Mouse (Mus musculus): ENCODE results near the gene Naxd. TPM values are rescaled to one million over a fixed set of nuclear protein-coding genes. Genes with fewer than 3 reads are reported as not detected.
"Not testable (repeated sequence)": the region's sequence is repeated elsewhere in the genome, so short reads cannot be mapped to it uniquely, and the experiment has no call there.

Gene Naxd
- total RNA-seq, 2 experiments from 2014 or later = 53.3 to 58.2 TPM

DNA sequence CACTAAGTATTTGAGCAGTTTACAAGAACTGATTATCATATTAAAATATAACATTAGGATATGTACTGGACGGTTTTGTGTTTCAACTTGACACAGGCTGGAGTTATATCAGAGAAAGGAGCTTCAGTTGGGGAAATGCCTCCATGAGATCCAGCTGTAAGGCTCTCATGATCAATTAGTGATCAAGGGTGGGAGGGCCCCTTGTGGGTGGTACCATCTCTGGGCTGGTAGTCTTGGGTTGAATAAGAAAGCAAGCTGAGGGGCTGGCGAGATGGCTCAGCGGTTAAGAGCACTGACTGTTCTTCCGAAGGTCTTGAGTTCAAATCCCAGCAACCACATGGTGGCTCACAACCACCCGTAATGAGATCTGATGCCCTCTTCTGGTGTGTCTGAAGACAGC is 30.8 kb upstream of the Naxd start:
- DNase-seq (ENCODE audit: low spot score in 2 of 2); intact Hi-C loops (cut with DNase I): not testable (repeated sequence)

DNA sequence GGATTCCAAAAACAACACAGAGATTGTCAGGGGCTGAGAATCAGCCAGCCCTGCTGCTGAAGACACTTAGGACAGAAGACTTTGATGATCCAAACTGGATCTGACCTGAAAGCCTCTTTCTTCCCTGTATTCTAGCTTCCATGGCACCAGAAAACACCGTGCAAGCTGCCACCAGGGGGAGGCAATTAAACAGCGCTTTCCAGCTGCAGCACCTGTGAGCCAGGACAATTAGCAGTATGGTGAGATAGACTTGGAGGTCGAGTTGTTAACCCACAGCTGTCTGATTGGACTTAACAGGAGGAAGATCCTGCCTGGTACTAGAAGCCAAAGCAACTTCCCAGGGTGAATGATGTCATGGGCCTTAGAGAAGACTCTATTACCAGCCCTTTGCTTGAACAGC is 28.2 kb upstream of the Naxd start:
- peak in 1 of 2 experiments; percentile 52 for DNase-seq (ENCODE audit: low spot score in 2 of 2)
- intact Hi-C loops (cut with DNase I) = no loop called here

DNA sequence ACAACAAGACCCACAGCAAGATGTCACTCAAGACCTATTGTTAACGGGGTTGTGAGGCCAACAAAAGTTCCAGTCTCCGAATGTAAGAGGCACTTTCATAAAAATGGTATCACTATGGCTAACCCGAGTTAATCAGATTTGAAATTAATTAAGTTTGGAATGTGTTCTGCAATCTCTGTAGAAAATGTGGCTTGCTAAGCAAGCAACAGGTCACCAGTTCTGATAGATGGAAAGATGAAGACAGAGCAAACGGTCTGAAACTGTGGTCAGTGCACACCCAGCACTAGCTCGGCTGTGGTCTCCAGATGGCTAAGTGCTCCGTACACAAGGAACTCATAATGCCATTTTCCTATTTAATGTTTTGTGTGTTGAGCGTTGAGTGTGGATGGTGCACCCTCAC is 26.6 kb upstream of the Naxd start:
- intact Hi-C loops (cut with DNase I) = no loop called here
- DNase-seq (ENCODE audit: low spot score in 2 of 2) = no peak

DNA sequence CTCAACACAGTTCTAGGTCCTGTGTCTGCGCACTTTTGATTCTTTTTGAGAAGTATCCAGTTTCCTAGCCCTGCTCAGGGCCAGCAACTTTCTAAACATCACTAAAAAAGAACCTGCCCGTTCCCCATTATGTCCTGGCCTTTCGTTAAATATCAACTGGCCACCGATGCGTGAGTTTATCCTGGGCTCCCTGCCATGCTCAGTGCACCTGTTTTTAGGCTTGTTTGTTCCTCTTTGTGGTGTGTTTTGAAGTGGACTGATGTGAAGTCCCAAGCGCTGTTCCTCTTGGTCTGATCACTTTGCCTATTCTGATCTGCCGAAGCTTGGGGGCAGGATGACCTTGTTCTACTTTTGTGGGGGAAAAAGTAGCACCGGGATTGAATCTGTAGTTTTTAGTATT is 26.0 kb upstream of the Naxd start:
- intact Hi-C loops (cut with DNase I) = no loop called here
- no peak for DNase-seq (ENCODE audit: low spot score in 2 of 2)

DNA sequence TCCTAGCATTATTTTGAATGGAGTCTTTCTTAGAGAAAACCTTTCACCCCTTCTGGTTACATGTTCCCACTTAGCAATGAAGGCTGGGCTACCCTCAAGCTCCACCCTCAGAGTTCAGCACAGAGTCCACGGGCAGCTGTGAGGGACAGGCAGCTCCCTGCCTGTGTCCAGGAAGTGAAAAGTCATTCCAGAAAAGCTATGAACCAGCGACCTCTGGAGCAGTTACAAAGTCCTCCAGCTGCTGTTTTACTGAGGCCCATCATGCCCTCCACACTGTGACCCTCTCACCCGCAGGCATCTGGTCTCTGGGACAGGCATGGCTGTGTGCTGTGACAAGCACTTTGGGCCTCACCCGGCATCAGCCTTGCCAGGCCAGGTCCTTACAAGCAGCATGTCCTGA is 24.2 kb upstream of the Naxd start:
- no peak for DNase-seq (ENCODE audit: low spot score in 2 of 2)
- intact Hi-C loops (cut with DNase I) = no loop called here

DNA sequence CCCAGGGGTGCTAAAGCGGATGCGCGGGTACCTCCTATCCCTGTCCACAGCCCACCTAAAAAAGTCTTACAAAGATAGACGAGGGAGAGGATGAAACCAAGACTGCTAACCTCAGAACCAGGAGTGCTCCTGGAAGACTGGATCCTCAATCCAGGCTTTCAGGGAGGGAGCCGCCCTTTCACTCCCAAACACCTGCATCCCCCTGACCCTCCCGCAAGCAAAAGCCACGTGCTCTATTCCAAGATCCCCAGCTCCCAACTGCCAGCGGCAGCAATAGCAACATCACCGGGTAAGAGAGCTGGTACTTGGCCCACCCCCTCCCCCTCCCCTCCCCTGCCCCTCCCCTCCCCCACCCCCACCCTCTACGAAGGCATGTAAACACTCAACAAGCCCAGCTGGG is 21.9 kb upstream of the Naxd start:
- intact Hi-C loops (cut with DNase I) = no loop called here
- DNase-seq (ENCODE audit: low spot score in 2 of 2) = no peak

DNA sequence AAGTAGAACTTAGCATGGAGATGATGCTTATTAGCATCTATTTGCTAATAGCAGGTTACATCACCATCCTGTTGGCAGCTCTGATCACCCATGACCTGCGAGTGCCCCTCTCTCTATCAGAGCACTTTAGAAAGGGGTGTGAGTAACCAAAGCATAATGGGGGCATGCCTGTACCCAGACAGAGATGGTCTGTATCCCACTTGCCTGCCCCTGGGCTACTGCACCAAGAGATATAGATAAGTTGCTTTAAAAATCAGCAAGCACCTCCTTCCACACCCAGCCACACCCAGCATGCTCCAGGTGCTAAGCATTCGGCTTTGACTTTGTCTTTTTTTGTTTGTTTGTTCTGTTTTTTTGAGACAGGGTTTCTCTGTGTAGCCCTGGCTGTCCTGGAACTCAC is 21.4 kb upstream of the Naxd start:
- intact Hi-C loops (cut with DNase I) = no loop called here
- no peak for DNase-seq (ENCODE audit: low spot score in 2 of 2)

DNA sequence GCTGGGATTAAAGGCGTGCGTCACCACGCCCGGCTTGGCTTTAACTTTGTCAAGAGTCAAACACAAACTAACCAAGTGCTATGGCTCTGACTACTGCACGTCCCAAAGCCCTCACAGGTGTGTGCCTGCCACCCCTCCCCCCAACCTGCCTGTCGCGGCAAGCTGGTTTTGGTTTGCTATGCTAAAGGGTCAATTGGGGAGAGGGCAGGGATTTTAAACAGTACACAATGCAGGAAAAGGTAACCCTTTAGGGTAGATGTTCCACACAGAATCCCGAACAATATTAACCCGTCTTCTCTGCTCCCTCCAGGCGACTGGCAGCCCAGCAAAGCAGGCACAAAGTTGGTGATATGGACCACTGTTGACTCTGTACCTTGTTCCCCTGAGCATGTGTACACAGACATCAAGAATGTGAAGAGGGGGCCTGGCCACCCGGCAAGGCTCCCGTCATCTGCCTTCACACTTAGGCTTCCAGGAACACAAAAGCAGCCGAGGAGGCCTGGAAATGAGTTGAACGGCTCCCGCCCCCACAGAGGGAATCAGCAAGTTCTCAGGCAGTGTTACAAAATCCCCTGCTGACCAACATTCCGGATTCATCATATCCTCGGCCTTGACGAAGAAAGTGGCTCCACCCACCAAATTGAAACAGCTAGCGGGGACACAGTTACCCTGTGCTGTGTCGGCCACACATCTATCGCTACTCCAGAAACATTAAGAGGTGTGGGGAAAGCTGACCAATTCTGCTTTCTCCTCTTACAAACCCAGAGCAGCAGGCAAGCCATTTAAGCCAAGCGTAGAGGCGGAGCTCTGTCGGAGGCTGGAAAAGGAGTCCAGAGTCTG is 20.7 kb upstream of the Naxd start:
- peak; percentile 24 to 26 for DNase-seq (ENCODE audit: low spot score in 2 of 2)
- intact Hi-C loops (cut with DNase I) = no loop called here

DNA sequence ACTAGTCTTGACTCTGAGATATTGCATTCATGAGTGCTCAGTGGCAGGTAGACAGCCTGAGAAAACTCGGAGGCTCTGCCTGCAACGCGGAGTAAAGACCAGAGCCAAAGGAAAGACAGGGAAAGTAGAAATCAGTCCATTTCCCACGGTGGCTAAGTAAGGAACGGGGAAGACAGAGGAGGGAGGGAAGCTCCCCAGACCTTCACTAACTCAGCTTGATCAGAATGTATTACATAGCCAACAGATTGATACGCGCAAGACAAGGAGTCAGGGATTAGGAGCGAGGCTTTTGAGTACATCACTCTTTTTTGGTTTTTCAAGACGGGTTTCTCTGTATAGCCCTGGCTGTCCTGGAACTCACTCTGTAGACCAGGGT is 20.1 kb upstream of the Naxd start:
- no peak for DNase-seq (ENCODE audit: low spot score in 2 of 2)
- intact Hi-C loops (cut with DNase I) = no loop called here

DNA sequence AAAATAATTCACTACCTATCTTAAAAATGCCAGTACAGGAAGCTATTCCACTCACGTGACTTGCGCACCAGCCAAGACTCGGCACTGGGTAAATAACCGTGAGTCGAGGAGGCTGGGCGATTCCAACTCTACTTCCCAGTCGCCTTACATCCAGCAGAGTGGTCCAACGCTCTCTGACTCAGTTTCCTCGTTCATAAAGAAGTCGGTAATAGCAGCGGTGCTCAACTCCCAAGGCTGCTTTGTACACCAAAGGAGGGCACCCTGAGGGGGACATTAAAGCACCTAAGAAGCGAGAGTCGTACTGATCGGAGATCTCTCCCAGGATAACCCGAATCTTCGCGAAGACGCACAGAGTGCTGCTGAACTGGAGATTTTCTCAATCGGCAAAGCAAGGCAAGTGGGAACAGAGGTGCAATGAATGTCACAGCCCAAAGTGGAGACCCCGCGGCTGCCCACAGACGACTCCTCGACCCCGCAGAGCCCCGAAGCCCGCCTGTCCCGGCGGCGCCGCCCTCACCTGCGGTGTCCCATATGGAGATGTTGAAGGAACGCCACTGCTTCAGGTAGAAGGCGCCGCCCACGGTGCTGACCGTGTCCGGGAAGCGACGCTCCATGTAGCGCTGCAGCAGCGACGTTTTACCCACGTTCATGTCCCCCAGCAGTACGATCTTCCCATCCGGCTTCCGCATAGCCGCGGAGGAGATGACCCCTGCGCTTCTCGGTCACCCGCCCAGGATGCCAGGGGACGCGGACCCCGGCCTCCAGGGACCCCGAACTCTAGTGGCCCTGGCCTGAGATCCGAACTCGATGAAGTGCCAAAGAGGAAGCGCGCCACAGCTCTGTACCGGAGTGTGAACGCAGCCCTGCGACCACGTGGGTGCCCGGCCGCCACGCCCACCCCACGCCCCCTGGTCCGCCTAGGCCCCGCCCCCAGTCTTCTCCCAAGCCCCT is 19.2 kb upstream of the Naxd start, which contains the start of gene Rab20:
Gene Rab20 (minus strand): TSS at position 900 of the 951 bp plus-strand sequence.
- DNase-seq (ENCODE audit: low spot score in 2 of 2) = peak in 1 of 2 experiments; percentile 45
- intact Hi-C loops (cut with DNase I) = no loop called here

DNA sequence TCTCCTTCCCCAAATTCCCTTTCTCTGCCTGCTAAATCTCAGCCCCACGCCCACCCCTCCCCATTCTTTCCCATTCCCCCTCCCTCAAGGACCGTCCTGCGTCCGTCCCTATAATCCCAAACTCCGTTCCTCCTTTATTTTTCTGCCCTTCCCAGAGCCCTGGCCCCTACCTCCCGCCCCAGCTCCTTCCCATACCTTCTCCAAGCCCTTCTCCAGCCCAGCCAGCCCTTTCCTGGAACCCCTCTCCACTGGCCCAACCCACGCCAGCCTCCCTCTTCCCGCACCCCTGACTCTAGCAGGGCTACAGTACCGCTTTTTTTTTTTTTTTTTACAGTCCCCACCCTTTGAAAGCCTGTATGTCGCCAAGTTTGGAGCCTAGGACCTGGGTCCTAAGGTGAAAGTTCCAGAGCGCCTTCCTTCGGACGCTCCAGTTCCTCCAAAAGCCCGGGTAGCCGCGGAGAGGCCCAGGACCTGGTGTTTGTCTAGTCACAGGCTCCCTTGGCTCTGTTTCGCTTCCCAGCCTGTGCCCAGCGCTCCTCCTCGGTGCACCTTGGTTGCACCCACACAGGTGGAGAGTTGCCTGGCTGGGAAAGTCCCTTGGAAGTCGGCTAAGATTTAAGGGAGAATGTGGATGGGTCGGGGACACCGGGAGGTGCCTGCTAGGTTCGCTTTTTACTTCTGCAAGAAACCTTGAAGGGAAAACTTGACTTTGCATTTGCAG is 18.3 kb upstream of the Naxd start:
- intact Hi-C loops (cut with DNase I) = no loop called here

DNA sequence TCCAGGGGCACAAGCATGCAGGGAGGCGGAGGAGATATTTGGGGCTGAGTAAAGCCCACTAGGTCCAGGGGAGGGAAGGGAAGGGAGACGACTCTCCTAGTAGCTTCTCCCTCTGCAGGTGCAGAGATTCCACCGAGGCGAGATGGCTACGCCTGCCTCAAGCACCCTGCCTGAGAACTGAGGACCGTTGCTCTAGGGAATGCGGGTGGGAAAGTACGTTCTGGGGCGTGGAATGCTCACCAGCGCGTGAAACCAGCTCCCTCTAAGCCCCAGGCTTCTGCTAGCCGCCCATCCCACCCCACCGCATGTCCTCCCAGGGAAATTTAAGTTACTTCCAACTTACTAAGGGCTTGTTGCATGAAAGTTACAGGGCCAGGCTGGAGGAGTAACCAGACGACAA is 17.7 kb upstream of the Naxd start:
- intact Hi-C loops (cut with DNase I) = no loop called here
- DNase-seq (ENCODE audit: low spot score in 2 of 2) = no peak

More for the DNA sequence above, 18.3 kb upstream of the Naxd start:
- DNase-seq (ENCODE audit: low spot score in 2 of 2) = no peak

DNA sequence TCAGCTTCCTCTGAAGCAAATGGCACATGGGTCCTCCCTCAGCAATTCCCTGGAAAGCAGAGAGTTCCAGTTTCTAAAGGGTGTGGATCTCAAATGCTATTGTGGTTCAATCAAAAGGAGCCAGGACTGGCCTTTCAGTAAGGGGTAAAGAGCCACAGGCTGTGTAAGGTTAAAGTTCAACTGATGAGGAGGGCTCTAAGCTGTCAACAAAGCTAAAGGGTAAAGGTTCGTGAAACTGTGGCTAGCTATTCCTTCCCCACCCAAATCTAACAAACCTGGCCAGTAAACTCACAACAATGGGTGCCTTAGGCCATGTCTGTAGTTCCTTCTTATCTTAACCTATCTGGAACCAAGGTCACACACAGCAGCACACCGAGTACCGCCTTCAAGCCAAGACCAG is 15.4 kb upstream of the Naxd start:
- no peak for DNase-seq (ENCODE audit: low spot score in 2 of 2)
- intact Hi-C loops (cut with DNase I) = no loop called here

DNA sequence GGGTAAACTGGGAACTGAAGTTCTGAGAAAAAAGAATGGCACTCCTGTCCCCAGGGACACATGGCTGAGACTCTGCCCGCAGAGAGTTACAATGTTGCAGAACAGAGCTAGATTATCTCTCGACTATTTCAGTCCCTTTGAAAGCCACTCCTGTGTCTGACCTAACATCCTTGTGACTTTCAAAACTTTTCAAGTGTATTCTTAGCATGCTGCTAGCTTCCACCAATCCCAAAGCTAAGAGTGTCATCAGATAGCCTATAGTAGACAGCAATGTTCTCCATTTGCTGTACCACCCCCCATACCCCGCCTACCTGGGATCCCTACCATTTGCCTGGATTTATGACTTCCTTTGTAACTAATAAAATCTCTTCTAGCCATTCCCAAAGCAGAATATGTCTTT is 14.8 kb upstream of the Naxd start:
- DNase-seq (ENCODE audit: low spot score in 2 of 2) = no peak
- intact Hi-C loops (cut with DNase I) = no loop called here

DNA sequence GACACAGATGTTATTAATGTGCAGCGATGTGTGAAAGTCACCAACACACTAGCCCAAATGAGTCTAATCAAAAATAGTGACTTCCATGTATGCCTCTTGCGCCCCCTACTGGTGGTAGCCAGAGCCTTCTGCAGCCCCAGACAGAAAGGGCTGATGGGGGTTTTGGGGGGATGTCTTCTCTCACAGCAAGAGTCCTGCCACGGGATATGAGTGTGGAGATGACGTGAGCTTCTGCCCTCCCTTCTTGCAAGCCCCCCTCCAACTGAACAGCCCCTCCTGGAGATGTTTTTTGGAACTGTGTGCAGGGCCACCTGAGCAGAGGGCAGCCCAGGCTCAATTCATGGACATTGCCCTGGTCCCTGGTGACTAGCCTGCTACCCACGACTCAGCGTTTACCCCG is 11.2 kb upstream of the Naxd start:
- peak; percentile 53 to 76 for DNase-seq (ENCODE audit: low spot score in 2 of 2)
- intact Hi-C loops (cut with DNase I) = loop anchor here (1.0 kb wide), 2 partner anchors 36 to 64 kb away; no protein-coding TSS in a partner anchor

DNA sequence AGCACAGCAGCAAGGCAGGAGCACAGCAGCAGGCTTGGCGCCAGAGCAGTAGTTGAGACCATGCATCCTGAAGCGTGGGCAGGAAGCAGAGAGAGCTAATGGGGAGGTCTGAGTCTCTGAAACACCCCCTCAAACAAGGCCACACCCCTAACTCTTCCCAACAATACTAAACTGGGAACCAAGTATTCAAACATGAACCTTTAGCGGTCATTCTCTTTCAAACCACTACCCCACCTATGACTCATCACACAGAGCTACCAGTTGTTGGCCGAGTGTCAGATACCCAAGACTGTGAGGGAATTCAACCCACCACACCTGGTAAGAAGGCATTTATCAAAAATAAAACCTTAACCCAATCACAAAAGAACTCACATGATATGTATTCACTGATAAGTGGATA is 10.1 kb upstream of the Naxd start:
- DNase-seq (ENCODE audit: low spot score in 2 of 2) = no peak
- intact Hi-C loops (cut with DNase I) = no loop called here

DNA sequence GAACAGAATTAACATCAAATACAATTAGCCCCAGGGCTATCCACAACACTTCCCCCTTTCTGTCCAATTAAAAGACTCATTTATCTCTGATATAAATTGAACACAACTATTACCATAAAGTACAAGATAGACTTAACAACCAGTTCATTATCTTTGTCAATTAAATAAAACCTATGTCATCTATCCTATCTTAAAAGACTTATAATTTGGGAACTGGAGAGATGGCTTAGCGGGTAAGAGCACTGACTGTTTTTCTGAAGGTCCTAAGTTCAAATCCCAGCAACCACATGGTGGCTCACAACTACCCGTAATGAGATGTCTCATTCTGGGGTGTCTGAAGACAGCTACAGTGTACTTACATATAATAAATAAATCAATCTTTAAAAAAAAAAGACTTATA is 5.0 kb upstream of the Naxd start:
- intact Hi-C loops (cut with DNase I); DNase-seq (ENCODE audit: low spot score in 2 of 2): not testable (repeated sequence)

DNA sequence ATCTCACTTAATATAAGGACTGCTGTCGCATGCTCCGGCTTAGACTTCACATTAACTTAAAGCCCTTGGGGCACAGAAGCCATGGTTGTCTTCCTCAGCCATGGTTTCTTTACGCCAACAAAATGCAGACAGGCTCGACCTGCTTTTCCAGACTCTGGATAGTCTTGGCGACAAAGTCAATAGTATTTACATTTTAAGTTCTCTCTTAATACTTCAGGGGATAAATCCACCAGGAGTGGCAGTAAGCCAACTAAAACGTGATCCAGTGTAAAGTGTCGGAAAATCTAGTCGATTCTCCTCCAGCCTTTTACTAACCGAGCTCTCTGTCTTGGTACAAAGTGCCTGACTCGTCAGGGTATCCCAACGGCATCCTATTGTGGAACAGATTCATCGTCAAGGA is 975 bp downstream of the Naxd start:
- no peak for DNase-seq (ENCODE audit: low spot score in 2 of 2)
- intact Hi-C loops (cut with DNase I) = loop anchor here (5.0 kb wide), 1 partner anchor 59 kb away; the partner anchor contains the start of gene Ing1

DNA sequence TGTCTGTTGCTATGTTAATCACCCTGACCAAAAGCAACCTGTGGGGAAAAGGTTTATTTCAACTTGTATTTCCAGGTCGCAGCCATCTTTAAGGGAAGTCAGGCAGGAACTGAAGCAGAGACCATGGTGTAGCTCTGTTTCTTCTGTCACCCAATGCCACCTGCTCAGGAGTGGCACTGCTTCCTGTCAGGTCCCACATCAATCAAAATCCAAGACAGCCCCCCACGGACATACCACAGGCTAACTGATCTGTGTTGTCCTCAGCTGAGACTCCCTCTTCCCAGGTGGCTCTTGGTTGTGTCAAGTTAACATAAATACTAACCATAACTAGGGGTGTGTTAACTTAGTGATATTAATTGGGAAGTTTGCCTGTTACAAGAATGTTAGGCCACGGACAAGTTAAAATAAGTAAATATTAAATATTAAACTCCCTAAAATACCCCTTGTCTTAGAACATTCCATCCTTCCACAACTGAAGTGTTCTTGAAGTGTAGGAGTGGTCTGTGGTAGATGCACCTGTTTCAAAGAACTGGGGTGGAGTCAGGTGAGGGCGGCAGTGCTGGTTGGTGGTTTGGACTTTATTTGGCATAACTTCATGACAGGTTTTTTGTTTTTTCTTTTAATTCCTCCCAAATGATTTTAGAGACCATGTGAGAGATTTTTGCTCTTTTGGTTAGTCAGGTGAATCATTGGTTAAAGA is 1.6 kb downstream of the Naxd start:
- DNase-seq (ENCODE audit: low spot score in 2 of 2) = no peak
- intact Hi-C loops (cut with DNase I) = loop anchor here (5.0 kb wide), 1 partner anchor 58 kb away; the partner anchor contains the start of gene Ing1
